Mouse (Mus musculus): ENCODE results near the gene Prr13. TPM values are rescaled to one million over a fixed set of nuclear protein-coding genes. Genes with fewer than 3 reads are reported as not detected.

Gene Prr13
- total and polyA plus RNA-seq, 2 experiments = 7.3 to 93.4 TPM

- no peak overlapping the region for H3K27ac ChIP-seq (replicated peaks; ENCODE audit: insufficient read depth, low read depth, low read length)
- no peak overlapping the region for H3K4me3 ChIP-seq (ENCODE audit: insufficient read depth, low read depth, low read length)
- H3K79me2 ChIP-seq (ENCODE audit: control insufficient read depth, insufficient read depth, low read length) = no peaks in the 10 kb centered on the region; the same call in 1 of the 2 replicates
- no peaks in the 10 kb centered on the region for H3K36me3 ChIP-seq (ENCODE audit: control insufficient read depth, insufficient read depth, low read length)
- TF ChIP-seq POLR2A (IDR thresholded peaks at IDR 0.05; ENCODE audit: extremely low read depth, insufficient read depth, low read length) = no peak
- peak; percentile 74 for TF ChIP-seq CTCF (IDR thresholded peaks at IDR 0.05; ENCODE audit: low read depth, low read length)
- H3K9ac ChIP-seq (ENCODE audit: low read depth, low read length) = no peak overlapping the region
- peaks cover 9% of the 10 kb centered on the region for H3K4me1 ChIP-seq (ENCODE audit: control insufficient read depth, insufficient read depth, low read length)
- 53% methylated on average over 6 of the region's 6 CpGs for WGBS
- H3K27me3 ChIP-seq (ENCODE audit: control insufficient read depth, insufficient read depth, low read length) = no peaks in the 10 kb centered on the region
- DNase-seq (ENCODE audit: extremely low read depth, low read depth, low spot score) = no peak
These were observed 2.8 kb upstream of the Prr13 start for GRCm38 (mm10) chr15:102455993-102456392.

GRCm38 (mm10) chr15:102458050-102458736 is 635 bp upstream of the Prr13 start:
- no peak for TF ChIP-seq CTCF (IDR thresholded peaks at IDR 0.05; ENCODE audit: low read depth, low read length)
- TF ChIP-seq POLR2A (IDR thresholded peaks at IDR 0.05; ENCODE audit: extremely low read depth, insufficient read depth, low read length) = no peak
- peak overlapping the region; percentile 14 for H3K27ac ChIP-seq (replicated peaks; ENCODE audit: insufficient read depth, low read depth, low read length)
- H3K79me2 ChIP-seq (ENCODE audit: control insufficient read depth, insufficient read depth, low read length) = no peaks in the 10 kb centered on the region; the same call in 1 of the 2 replicates
- 65% methylated on average over 5 of the region's 5 CpGs for WGBS
- H3K4me3 ChIP-seq (ENCODE audit: insufficient read depth, low read depth, low read length) = no peak overlapping the region
- no peaks in the 10 kb centered on the region for H3K27me3 ChIP-seq (ENCODE audit: control insufficient read depth, insufficient read depth, low read length)
- H3K9ac ChIP-seq (ENCODE audit: low read depth, low read length) = no peak overlapping the region
- H3K4me1 ChIP-seq (ENCODE audit: control insufficient read depth, insufficient read depth, low read length) = peaks cover 9% of the 10 kb centered on the region
- H3K36me3 ChIP-seq (ENCODE audit: control insufficient read depth, insufficient read depth, low read length) = peaks cover 3% of the 10 kb centered on the region; the same call in 1 of the 2 replicates
- DNase-seq (ENCODE audit: extremely low read depth, low read depth, low spot score) = no peak

- WGBS = 13% methylated on average over 6 of the region's 6 CpGs
- H3K9ac ChIP-seq (ENCODE audit: low read depth, low read length) = peak overlapping the region; percentile 70
- peak overlapping the region; percentile 68 for H3K4me3 ChIP-seq (ENCODE audit: insufficient read depth, low read depth, low read length)
- peaks cover 7% of the 10 kb centered on the region; the same call in 1 of the 2 replicates for H3K36me3 ChIP-seq (ENCODE audit: control insufficient read depth, insufficient read depth, low read length)
- DNase-seq (ENCODE audit: extremely low read depth, low read depth, low spot score) = no peak
- H3K4me1 ChIP-seq (ENCODE audit: control insufficient read depth, insufficient read depth, low read length) = peaks cover 9% of the 10 kb centered on the region
- no peaks in the 10 kb centered on the region; the same call in 1 of the 2 replicates for H3K79me2 ChIP-seq (ENCODE audit: control insufficient read depth, insufficient read depth, low read length)
- H3K27ac ChIP-seq (replicated peaks; ENCODE audit: insufficient read depth, low read depth, low read length) = peak overlapping the region; percentile 53; the same call in 1 of the 2 replicates
- H3K27me3 ChIP-seq (ENCODE audit: control insufficient read depth, insufficient read depth, low read length) = no peaks in the 10 kb centered on the region
- TF ChIP-seq CTCF (IDR thresholded peaks at IDR 0.05; ENCODE audit: low read depth, low read length) (no peak), POLR2A (IDR thresholded peaks at IDR 0.05; ENCODE audit: extremely low read depth, insufficient read depth, low read length) (no peak)
These were observed 553 bp downstream of the Prr13 start for GRCm38 (mm10) chr15:102459381-102459780.

- 56% methylated on average over 5 of the region's 5 CpGs for WGBS
- no peak for DNase-seq (ENCODE audit: extremely low read depth, low read depth, low spot score)
These were observed 1.0 kb downstream of the Prr13 start for GRCm38 (mm10) chr15:102459847-102460246.

GRCm38 (mm10) chr15:102460409-102460808 is 1.6 kb downstream of the Prr13 start:
- TF ChIP-seq CTCF (IDR thresholded peaks at IDR 0.05; ENCODE audit: low read depth, low read length) (no peak), POLR2A (IDR thresholded peaks at IDR 0.05; ENCODE audit: extremely low read depth, insufficient read depth, low read length) (no peak)
- peaks cover 7% of the 10 kb centered on the region; the same call in 1 of the 2 replicates for H3K36me3 ChIP-seq (ENCODE audit: control insufficient read depth, insufficient read depth, low read length)
- H3K27ac ChIP-seq (replicated peaks; ENCODE audit: insufficient read depth, low read depth, low read length) = no peak overlapping the region
- no peaks in the 10 kb centered on the region; the same call in 1 of the 2 replicates for H3K79me2 ChIP-seq (ENCODE audit: control insufficient read depth, insufficient read depth, low read length)
- no peak overlapping the region for H3K9ac ChIP-seq (ENCODE audit: low read depth, low read length)
- 73% methylated on average over 12 of the region's 12 CpGs for WGBS
- H3K4me1 ChIP-seq (ENCODE audit: control insufficient read depth, insufficient read depth, low read length) = peaks cover 9% of the 10 kb centered on the region
- H3K27me3 ChIP-seq (ENCODE audit: control insufficient read depth, insufficient read depth, low read length) = no peaks in the 10 kb centered on the region
- peak overlapping the region; percentile 15; the same call in 1 of the 2 replicates for H3K4me3 ChIP-seq (ENCODE audit: insufficient read depth, low read depth, low read length)
- no peak for DNase-seq (ENCODE audit: extremely low read depth, low read depth, low spot score)

More at GRCm38 (mm10) chr15:102459847-102460246, 1.0 kb downstream of the Prr13 start:
- no peaks in the 10 kb centered on the region for H3K27me3 ChIP-seq (ENCODE audit: control insufficient read depth, insufficient read depth, low read length)
- peaks cover 9% of the 10 kb centered on the region for H3K4me1 ChIP-seq (ENCODE audit: control insufficient read depth, insufficient read depth, low read length)
- TF ChIP-seq CTCF (IDR thresholded peaks at IDR 0.05; ENCODE audit: low read depth, low read length) (no peak), POLR2A (IDR thresholded peaks at IDR 0.05; ENCODE audit: extremely low read depth, insufficient read depth, low read length) (no peak)
- no peaks in the 10 kb centered on the region; the same call in 1 of the 2 replicates for H3K79me2 ChIP-seq (ENCODE audit: control insufficient read depth, insufficient read depth, low read length)
- H3K36me3 ChIP-seq (ENCODE audit: control insufficient read depth, insufficient read depth, low read length) = peaks cover 7% of the 10 kb centered on the region; the same call in 1 of the 2 replicates
- no peak overlapping the region; the same call in 1 of the 2 replicates for H3K4me3 ChIP-seq (ENCODE audit: insufficient read depth, low read depth, low read length)
- no peak overlapping the region for H3K27ac ChIP-seq (replicated peaks; ENCODE audit: insufficient read depth, low read depth, low read length)
- no peak overlapping the region for H3K9ac ChIP-seq (ENCODE audit: low read depth, low read length)

- 70% methylated on average over 4 of the region's 4 CpGs for WGBS
- Histone ChIP-seq H3K27ac (replicated peaks; ENCODE audit: insufficient read depth, low read depth, low read length) (no peak overlapping the region), H3K4me3 (ENCODE audit: insufficient read depth, low read depth, low read length) (no peak overlapping the region), H3K27me3 (ENCODE audit: control insufficient read depth, insufficient read depth, low read length) (no peaks in the 10 kb centered on the region), H3K9ac (ENCODE audit: low read depth, low read length) (no peak overlapping the region), H3K36me3 (ENCODE audit: control insufficient read depth, insufficient read depth, low read length) (peaks cover 7% of the 10 kb centered on the region; the same call in 1 of the 2 replicates), H3K79me2 (ENCODE audit: control insufficient read depth, insufficient read depth, low read length) (no peaks in the 10 kb centered on the region; the same call in 1 of the 2 replicates), H3K4me1 (ENCODE audit: control insufficient read depth, insufficient read depth, low read length) (peaks cover 9% of the 10 kb centered on the region)
- TF ChIP-seq CTCF (IDR thresholded peaks at IDR 0.05; ENCODE audit: low read depth, low read length) (no peak), POLR2A (IDR thresholded peaks at IDR 0.05; ENCODE audit: extremely low read depth, insufficient read depth, low read length) (no peak)
- DNase-seq (ENCODE audit: extremely low read depth, low read depth, low spot score) = no peak
These were observed 2.1 kb downstream of the Prr13 start for GRCm38 (mm10) chr15:102460971-102461370.
